Mouse (Mus musculus) myocyte (in vitro differentiated cells): ENCODE measurements around the gene Hecw2.

Source experiments
- E2F4 ChIP-seq: IDR thresholded peaks from one replicate; pipeline ENCODE4 v1.6.1; 2011; ENCODE audit warnings: mild to moderate bottlenecking, control low read depth, moderate library complexity; ENCODE audit not compliant: insufficient read depth
- MYOD1 ChIP-seq, 3 experiments: IDR thresholded peaks; one replicate each; pipeline ENCODE4 v1.6.1; 2011; ENCODE audit warnings: control low read depth in 2 of 3, low read depth in 2 of 3, mild to moderate bottlenecking in 2 of 3, moderate library complexity in 1 of 3; ENCODE audit not compliant: insufficient read length in 2 of 3, control insufficient read depth in 1 of 3
- MYOG ChIP-seq, 3 experiments: IDR thresholded peaks; one replicate each; pipeline ENCODE4 v1.6.1; 2011; ENCODE audit warnings: control low read depth in 2 of 3, low read depth in 2 of 3, mild to moderate bottlenecking in 2 of 3; ENCODE audit not compliant: insufficient read length in 2 of 3, control insufficient read depth in 1 of 3, insufficient read depth in 1 of 3
- POLR2A ChIP-seq: IDR thresholded peaks from one replicate; pipeline ENCODE4 v1.6.1; 2011; ENCODE audit warnings: low read depth, mild to moderate bottlenecking, control low read depth, moderate library complexity; ENCODE audit not compliant: insufficient read length
- POLR2AphosphoS2 ChIP-seq: IDR thresholded peaks from one replicate; pipeline ENCODE4 v1.6.1; 2011; ENCODE audit warnings: low read depth, control low read depth; ENCODE audit not compliant: insufficient read length
- SRF ChIP-seq: IDR thresholded peaks from one replicate; pipeline ENCODE4 v1.6.1; 2011; ENCODE audit warnings: low read depth; ENCODE audit not compliant: control insufficient read depth, insufficient read length
- TCF12 ChIP-seq: IDR thresholded peaks from one replicate; pipeline ENCODE4 v1.6.1; 2011; ENCODE audit warnings: mild to moderate bottlenecking, control low read depth; ENCODE audit not compliant: poor library complexity, insufficient read depth, severe bottlenecking
- USF1 ChIP-seq: IDR thresholded peaks from one replicate; pipeline ENCODE4 v1.6.1; 2011; ENCODE audit warnings: low read depth, mild to moderate bottlenecking, control low read depth, moderate library complexity

GRCm38 (mm10) chr1:53875919-53876318 is 319.0 kb downstream of the Hecw2 start:
- TF ChIP-seq USF1 (no peak), MYOD1 (IDR thresholded peaks at IDR 0.05; ENCODE audit: control insufficient read depth in 1 of 3, insufficient read length in 2 of 3, low read depth in 2 of 3) (no peak), POLR2A (no peak), E2F4 (no peak), POLR2AphosphoS2 (no peak), SRF (no peak), MYOG (IDR thresholded peaks at IDR 0.05; ENCODE audit: control insufficient read depth in 1 of 3, insufficient read depth in 1 of 3, insufficient read length in 2 of 3, low read depth in 2 of 3) (no peak), TCF12 (no peak)
